Mouse (Mus musculus): ENCODE data around the gene Gm47995.

- TF ChIP-seq CTCF (IDR thresholded peaks at IDR 0.05; ENCODE audit: low read depth): no peak
- no peak for TF ChIP-seq EP300 (optimal IDR thresholded peaks at IDR 0.05)
These were observed 26.3 kb downstream of the Gm47995 start for GRCm38 (mm10) chr1:151224536-151224935.
